Mouse (Mus musculus) layer of hippocampus, adult 9-10 months (tissue): ENCODE results near the gene Pard6b.
"Not testable (repeated sequence)": the region's sequence is repeated elsewhere in the genome, so short reads cannot be mapped to it uniquely, and the experiment has no call there.

Source experiments
- DNase-seq: peaks from one replicate; pipeline ENCODE4 v3.0.0; 2022; ENCODE audit warnings: low spot score

The Pard6b gene

GRCm38 (mm10) chr2:168103341-168103740 is 22.5 kb downstream of the Pard6b start:
- DNase-seq: no peak

DNA sequence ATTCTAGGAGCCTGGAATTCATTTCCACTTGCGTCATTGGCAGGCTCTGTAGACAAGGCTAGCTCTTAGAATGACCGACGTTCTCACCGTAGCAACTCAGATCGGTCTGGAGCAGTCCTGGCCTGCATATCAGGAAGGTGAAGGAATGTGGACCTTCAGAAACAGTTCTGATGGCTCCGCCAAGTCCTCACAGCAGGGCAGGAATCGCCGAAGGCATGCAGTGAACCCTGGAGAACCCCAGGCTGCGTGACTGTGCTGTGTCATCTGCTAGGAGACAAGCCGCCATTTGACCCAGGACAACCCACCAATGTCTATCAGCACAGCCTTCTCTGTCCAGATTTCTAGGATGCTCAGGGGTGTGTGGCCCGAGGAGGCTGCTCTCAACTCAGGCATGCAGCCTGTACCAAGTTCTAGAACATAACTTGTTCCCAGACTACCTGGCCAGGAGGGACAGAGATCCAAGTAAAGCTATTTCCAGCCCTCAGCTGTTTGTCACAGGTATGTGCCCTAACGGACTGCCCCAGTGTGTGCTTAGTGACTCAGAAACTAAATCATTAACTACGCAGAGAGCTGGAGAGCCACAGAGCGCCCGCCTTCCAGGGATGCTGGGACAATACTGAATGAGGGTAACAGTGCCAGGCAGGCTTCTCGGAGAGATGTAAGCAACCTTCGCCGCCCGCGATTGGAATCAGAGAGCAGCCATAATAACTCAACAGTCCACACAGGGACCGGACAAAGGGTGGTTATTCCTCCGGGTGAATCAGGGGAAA is 23.8 kb downstream of the Pard6b start:
- no peak for DNase-seq

- DNase-seq: no peak
These were observed 24.5 kb downstream of the Pard6b start for GRCm38 (mm10) chr2:168105271-168105670.

GRCm38 (mm10) chr2:168106701-168107178 is 25.9 kb downstream of the Pard6b start:
- DNase-seq: peak; percentile 62

GRCm38 (mm10) chr2:168107356-168107755 is 26.6 kb downstream of the Pard6b start:
- DNase-seq: no peak

- DNase-seq: not testable (repeated sequence)
These were observed 27.1 kb downstream of the Pard6b start for GRCm38 (mm10) chr2:168107901-168108300.

- no peak for DNase-seq
These were observed 31.1 kb downstream of the Pard6b start for GRCm38 (mm10) chr2:168111902-168112301.

DNA sequence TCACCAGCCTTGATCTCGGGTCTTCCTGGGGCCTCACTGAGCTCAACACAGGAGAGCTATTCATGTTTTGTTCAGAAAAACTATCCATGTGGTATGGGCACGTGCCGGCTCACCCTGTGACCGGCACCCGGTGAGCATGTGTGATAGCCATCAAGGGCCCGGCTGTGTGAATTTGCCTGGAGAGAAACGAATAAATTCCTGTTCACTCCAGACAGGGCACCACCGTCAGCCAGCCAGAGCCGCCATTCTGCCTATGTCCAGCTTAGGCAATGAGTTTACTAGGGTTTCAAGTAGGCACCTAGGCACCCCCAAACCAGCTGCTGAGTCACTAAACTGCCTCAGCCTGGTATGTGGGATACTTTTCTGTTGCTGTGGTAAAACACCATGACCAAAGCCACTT is 32.5 kb downstream of the Pard6b start:
- DNase-seq: no peak

DNA sequence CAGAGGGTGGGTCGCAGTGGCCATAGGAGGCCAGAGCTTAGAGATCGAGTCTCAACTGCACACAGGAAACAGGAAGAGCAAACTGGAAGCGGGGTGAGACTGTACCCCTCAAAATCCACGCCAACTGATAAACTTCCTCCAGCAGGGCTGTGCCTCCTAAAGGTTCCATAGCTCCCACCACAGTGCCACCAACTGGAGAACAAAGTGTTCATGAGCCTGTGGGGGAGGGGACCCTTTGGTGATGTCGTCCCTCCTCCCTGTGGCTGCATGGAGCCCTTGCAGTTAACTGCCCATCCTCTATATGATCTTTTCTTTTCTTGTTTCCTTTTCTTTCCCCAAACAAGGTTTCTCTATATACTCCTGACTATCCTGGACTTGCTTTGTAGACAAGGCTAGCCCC is 32.9 kb downstream of the Pard6b start:
- DNase-seq: no peak

DNA sequence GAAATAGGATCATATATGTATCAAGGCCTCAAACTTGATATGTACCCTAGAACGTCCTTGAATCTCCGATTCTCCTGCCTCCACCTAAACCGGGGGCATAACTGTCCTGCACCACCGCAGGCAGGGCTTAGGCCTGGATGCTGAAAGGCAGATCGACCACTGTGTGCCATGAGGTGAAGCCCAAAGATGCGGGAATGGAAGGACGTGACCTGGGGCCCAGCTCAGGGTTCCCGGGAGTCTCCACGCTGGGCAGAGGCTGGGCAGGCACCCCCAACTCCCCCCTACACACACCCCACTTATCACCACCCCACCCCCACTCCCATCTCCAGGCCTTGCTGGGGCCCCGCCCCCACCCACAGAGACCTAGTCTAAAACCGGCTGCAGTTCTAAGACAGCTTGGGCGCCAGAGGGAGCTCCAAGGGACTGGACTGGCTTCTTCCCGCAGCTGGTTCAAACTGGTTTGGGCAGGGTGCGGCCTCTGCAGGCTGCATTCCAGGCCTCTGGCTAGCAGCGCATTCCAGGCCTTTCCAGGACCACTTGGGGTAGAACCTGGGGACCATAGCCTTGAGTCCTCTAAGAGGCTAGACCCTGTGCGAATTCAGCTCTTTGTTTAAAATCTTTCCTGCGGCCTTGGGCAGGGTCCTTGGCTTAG is 34.0 kb downstream of the Pard6b start:
- DNase-seq: no peak

DNA sequence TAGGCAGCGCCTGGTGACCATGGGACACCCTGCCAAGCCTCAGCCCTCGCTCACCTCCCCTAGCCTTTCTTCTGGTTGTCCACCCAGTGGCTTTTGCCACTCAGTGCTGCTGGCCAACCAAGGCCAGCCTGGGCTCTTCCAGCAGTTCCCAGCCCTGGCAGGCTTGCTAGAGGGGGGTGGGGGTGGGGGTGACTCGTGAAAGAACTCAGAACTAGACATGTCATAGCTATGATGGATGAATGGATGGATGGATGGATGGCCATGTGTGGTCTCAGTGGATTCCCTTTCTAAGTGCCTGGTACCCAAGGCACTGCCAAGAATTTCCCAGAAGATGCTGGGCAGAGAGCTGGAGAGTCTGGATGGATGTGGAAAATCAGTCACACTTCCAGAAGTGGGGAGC is 35.0 kb downstream of the Pard6b start:
- DNase-seq: no peak

GRCm38 (mm10) chr2:168117147-168117546 is 36.3 kb downstream of the Pard6b start:
- DNase-seq: no peak

GRCm38 (mm10) chr2:168117553-168117952 is 36.7 kb downstream of the Pard6b start:
- no peak for DNase-seq

DNA sequence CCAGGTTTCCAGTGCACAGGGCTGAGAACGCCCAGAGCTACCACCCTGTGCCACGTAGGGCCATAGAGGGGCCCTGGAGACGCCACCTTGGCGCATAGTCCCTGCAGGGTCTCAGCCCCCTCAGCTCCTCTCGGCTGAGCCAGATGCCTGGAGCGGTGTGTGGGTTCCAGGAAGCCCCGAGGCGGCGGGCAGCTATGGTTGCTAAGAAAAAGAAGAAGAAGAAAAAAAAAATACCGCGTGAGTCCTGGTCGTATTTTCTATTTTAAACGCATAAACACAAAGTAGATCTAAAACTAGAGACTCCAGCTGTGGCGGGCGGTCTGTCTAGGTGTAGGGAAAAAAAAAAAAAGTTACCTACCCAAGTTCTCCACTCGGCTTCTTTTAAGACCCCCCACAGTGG is 37.2 kb downstream of the Pard6b start:
- no peak for DNase-seq

DNA sequence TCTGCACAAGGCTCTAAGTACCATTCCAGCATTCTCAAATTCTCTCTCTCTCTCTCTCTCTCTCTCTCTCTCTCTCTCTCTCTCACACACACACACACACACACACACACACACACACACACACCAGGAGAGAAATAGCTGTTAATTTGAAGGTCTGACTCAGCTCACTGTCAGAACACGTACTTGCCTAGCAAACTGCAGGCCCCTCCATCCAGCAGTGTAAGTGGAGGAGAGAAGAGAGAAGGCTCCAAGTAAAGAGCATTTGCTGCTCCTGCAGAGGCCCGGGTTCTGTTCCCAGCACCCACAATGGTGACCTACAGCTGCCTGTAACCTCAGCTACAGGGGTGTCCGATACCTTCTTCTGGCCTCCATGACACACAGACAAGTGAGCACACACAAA is 37.7 kb downstream of the Pard6b start:
- DNase-seq: no peak

- no peak for DNase-seq
These were observed 38.3 kb downstream of the Pard6b start for GRCm38 (mm10) chr2:168119123-168119522.

- DNase-seq: no peak
These were observed 40.1 kb downstream of the Pard6b start for GRCm38 (mm10) chr2:168120906-168121305.

GRCm38 (mm10) chr2:168123652-168124051 is 42.8 kb downstream of the Pard6b start:
- no peak for DNase-seq

DNA sequence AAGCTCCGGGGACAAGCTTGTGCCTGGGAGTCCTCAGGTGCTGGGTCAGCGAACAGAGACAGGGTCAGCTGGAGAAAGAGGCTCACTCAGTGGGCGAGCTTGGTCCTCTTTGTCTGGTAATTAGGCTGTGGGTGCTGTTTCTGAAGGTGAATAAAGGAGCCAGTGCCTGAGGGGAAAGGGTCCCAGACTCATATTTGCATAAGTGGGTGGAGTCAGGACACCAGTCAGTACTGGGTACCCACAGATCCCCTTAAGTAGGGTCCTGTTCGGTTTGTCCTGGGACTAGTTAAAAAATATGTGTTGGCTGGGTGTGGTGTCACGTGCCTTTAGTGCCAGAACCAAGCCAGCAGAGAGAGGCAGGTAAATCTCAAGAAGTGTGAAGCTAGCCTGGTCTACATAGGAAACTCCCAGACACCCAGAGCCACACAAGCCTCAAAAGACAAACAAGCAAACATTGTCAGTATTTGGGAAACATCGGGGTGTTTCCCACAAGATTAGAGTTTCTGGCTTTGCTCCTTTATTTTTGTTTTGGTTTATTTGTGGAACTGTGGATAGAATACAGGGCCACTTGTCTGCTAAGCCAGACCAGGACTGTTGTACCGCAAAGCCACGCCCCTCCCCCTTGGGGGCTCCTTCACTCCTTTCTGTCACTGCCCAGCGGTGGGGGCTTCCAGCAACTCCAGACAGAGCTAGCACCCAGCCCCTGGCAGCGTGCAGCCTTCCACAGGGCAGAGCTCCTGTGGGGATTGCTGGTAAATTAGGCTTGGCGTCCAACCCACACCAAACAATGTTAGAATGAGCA is 44.7 kb downstream of the Pard6b start:
- DNase-seq: no peak

- DNase-seq: no peak
These were observed 47.0 kb downstream of the Pard6b start for GRCm38 (mm10) chr2:168127767-168128166.

- DNase-seq: peak; percentile 63
These were observed 47.5 kb downstream of the Pard6b start for GRCm38 (mm10) chr2:168128211-168128859.

DNA sequence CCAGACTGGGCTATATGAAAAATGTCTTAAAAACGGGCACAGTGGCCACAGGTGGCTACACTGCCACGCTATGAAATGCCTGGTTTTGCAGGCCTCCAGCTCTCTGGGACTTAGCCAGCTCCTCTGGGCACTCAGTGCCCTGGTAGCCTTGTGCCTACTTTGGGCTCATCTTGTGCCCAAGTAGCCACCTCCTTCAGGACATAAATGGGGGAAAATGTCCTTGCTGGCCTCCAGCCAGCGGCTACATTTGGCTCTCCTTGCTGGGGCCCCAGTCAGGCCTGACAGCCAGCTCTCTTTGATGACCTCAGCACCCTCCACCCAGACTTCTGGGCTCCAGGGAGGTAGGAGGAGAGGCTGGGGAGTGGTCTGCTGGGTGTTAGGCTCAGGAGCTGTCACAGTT is 49.2 kb downstream of the Pard6b start:
- DNase-seq: no peak
